In genomic region chr5:33135611-33136010, GRCm38 (mm10) we compare ENCODE assay signal across 26 mouse cellular contexts. TPM values are rescaled to one million over a fixed set of nuclear protein-coding genes. Genes with fewer than 3 reads are reported as not detected.
"Had no signal": no experiment of that assay in that cellular context is flagged by ENCODE, and none has a peak within 500 bp of the region (broad histone marks: within the 10 kb centered on the region; RNA-seq: fewer than 3 reads in every experiment).

No protein-coding gene starts in this region.

- H3K9me3 ChIP-seq: heart, embryonic 13.5 days; heart, embryonic 15.5 days; hindbrain, embryonic 13.5 days; hindbrain, embryonic 15.5 days; limb, embryonic 13.5 days; limb, embryonic 15.5 days; liver, embryonic 12.5 days had no signal

- H3K36me3 ChIP-seq: heart, embryonic 13.5 days; heart, embryonic 15.5 days; hindbrain, embryonic 13.5 days; hindbrain, embryonic 15.5 days; limb, embryonic 13.5 days; limb, embryonic 15.5 days; liver, embryonic 12.5 days had no signal

- H3K4me3 ChIP-seq: heart, adult 2 months; heart, embryonic 13.5 days; heart, embryonic 15.5 days; hindbrain, embryonic 13.5 days; hindbrain, embryonic 15.5 days; limb, embryonic 13.5 days; limb, embryonic 15.5 days; liver, embryonic 12.5 days had no signal

- H3K4me1 ChIP-seq: heart, embryonic 13.5 days; heart, embryonic 15.5 days; hindbrain, embryonic 15.5 days; limb, embryonic 15.5 days; liver, embryonic 12.5 days had no signal

- H3K27me3 ChIP-seq: heart, embryonic 15.5 days; hindbrain, embryonic 13.5 days; hindbrain, embryonic 15.5 days; limb, embryonic 13.5 days; limb, embryonic 15.5 days had no signal

- H3K27ac ChIP-seq: heart, adult 2 months; heart, embryonic 13.5 days; heart, embryonic 15.5 days; hindbrain, embryonic 13.5 days; hindbrain, embryonic 15.5 days; hindbrain, postnatal 0 days; limb, embryonic 13.5 days; limb, embryonic 15.5 days; liver, embryonic 12.5 days had no signal

- H3K9ac ChIP-seq: heart, embryonic 13.5 days; heart, embryonic 15.5 days; hindbrain, embryonic 13.5 days; hindbrain, embryonic 15.5 days; limb, embryonic 13.5 days; limb, embryonic 15.5 days; liver, embryonic 12.5 days had no signal

- DNase-seq: gastrocnemius, postnatal 14 days; gastrocnemius, postnatal 36 days; heart, adult 11 months; heart, adult 2 months; heart, postnatal 14 days; heart, postnatal 36 days; kidney, adult 18-20 months; kidney, adult 8-10 months; kidney, postnatal 10 days; kidney, postnatal 25 days; kidney, postnatal 4 days; layer of hippocampus, adult 9-11 months; layer of hippocampus, postnatal 36 days; left cerebral cortex, postnatal 4 days had no signal

- H3K4me2 ChIP-seq: heart, embryonic 11.5 days; heart, embryonic 13.5 days; heart, embryonic 15.5 days; hindbrain, embryonic 13.5 days; hindbrain, embryonic 15.5 days; limb, embryonic 13.5 days; limb, embryonic 15.5 days; liver, embryonic 12.5 days had no signal

- ATAC-seq: hindbrain, postnatal 0 days; liver, embryonic 12.5 days had no signal

RNA-seq across cellular contexts. Expression of gene Slc5a1, which starts 31.6 kb away (rescaled TPM):
- polyA plus RNA-seq: frontal cortex, adult 2 months; heart, embryonic 11.5 days; heart, embryonic 13.5 days; heart, embryonic 15.5 days; heart, postnatal 0 days; hindbrain, embryonic 11.5 days; limb, embryonic 13.5 days; liver, embryonic 12.5 days had no signal
